In genomic region chr6:114874138-114874928, GRCm38 (mm10) we compare ENCODE assay signal across 8 mouse cellular contexts.
DNase-seq lines count a peak whose midpoint lies in the region; ATAC-seq lines count a peak whose summit lies in the region.

No protein-coding gene starts in this region.

- peak overlapping the region; percentile 72 for H3K9ac ChIP-seq in forebrain, embryonic 14.5 days (ENCODE audit: low read length)

- DNase-seq in gastrocnemius, postnatal 10 days, result peak; percentile 34
- no peak for DNase-seq in gastrocnemius, postnatal 4 days (ENCODE audit: low spot score in 2 of 2)
- DNase-seq in R1 (ENCODE audit: low read depth, low spot score), result peak; percentile 23
- peak; percentile 39 for DNase-seq in forebrain, embryonic 14.5 days (ENCODE audit: low spot score)
- peak; percentile 65 for DNase-seq in kidney, adult 11 months
- peak; percentile 50 for DNase-seq in lung, postnatal 10 days
- peak; percentile 48 to 49 for DNase-seq in spleen, postnatal 10 days (ENCODE audit: low spot score in 2 of 2)
- no peak for DNase-seq in left cerebral cortex, adult 18-20 months (ENCODE audit: low spot score in 2 of 2)

- peak overlapping the region; percentile 63 for H3K4me2 ChIP-seq in forebrain, embryonic 14.5 days (ENCODE audit: low read length)

- H3K36me3 ChIP-seq in forebrain, embryonic 14.5 days (ENCODE audit: control insufficient read depth, insufficient read depth, low read length), result no peaks in the 10 kb centered on the region

- H3K4me1 ChIP-seq in forebrain, embryonic 14.5 days (ENCODE audit: control insufficient read depth, insufficient read depth, low read length), result peaks cover 67% of the 10 kb centered on the region

- no peaks in the 10 kb centered on the region for H3K9me3 ChIP-seq in forebrain, embryonic 14.5 days (replicated peaks; ENCODE audit: control insufficient read depth, low read length)

- H3K27me3 ChIP-seq in forebrain, embryonic 14.5 days (replicated peaks; ENCODE audit: control insufficient read depth, insufficient read depth, low read length), result no peaks in the 10 kb centered on the region

- 6% methylated on average over 19 of the region's 19 CpGs for WGBS in forebrain, embryonic 14.5 days

- peak overlapping the region; percentile 95 for H3K27ac ChIP-seq in forebrain, embryonic 14.5 days (ENCODE audit: low read depth, low read length)

- peak overlapping the region; percentile 30 for H3K4me3 ChIP-seq in forebrain, embryonic 14.5 days (ENCODE audit: low read depth, low read length)

- peak; percentile 67 for ATAC-seq in forebrain, embryonic 14.5 days

Comparison
In these comparisons a context has a peak if more than half of its experiments do, and no peak if none do; other contexts are left out.
1. DNase-seq: peak in gastrocnemius, postnatal 10 days (single experiment), R1 (single experiment), forebrain, embryonic 14.5 days (single experiment), kidney, adult 11 months (single experiment), lung, postnatal 10 days (single experiment) and spleen, postnatal 10 days (2 of 2); none in gastrocnemius, postnatal 4 days (0 of 2) and left cerebral cortex, adult 18-20 months (0 of 2).